Mouse (Mus musculus) megakaryocyte progenitor cell, adult 5-6 weeks (primary cell): ENCODE results near the gene Olfr792. TPM values are rescaled to one million over a fixed set of nuclear protein-coding genes. Genes with fewer than 3 reads are reported as not detected.

Source experiments
- ATAC-seq: replicated peaks from 2 replicates; pipeline ENCODE4 v1.8.0; 2016; ENCODE audit warnings: mild to moderate bottlenecking, moderate TSS enrichment, inconsistent platforms; ENCODE audit not compliant: poor library complexity
- total RNA-seq, 2 experiments: library from RNA; stranded (forward) in 1 of 2; stranded (reverse) in 1 of 2; fragments of 157-497, 149-512 nt in 1 of 2; fragments of 200-1000 nt in 1 of 2; gene quantifications; 2 replicates each; pipeline versions ENCODE4 v1.2.3 to v1.2.4; 2015 to 2017

The Olfr792 gene
- total RNA-seq (2015) (not detected in 2 replicates), total RNA-seq (2017) (not detected in 2 replicates)

DNA sequence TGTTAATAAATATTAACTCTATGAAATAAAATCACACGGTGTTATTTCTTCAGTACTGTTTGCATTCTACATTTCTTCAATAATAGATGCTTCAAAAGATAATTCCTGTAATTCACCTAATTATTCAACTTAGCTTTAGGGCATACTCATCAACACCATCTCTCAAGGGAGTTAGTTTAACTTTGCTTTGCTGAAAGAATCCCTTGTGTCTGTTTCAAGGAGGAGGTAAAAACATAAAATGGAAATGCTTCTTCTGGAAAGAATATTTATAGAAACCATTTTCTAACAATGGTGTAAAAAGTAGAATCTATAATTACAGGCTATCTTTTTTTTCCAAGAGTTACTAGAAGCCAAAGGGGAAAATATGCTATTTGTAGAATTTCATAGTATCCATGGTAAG lies at the start of gene Olfr792:
Gene Olfr792 (plus strand): TSS at position 301 of the 400 bp plus-strand sequence.
- no peak for ATAC-seq

- ATAC-seq: no peak
Observed at GRCm38 (mm10) chr10:129490101-129490500, 48.9 kb upstream of the Olfr792 start.

DNA sequence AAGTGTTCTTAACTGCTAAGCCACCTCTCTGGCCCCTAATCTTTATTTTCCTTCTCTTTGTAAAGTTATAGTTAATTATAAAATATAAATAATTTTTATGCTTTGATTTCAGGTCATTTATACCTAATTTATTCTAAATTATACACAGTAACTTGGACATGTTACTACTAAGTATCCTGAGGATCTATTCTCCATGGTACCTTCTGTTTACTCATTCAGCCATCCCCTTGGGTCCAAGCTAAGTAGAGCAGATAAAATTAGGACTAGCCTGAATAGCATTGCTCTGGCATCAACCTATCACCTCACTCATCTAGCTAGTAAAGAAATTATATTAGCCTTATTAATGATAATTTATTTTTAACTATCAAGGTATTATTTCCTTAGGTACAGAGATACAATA lies 40.8 kb upstream of the Olfr792 start, which contains the start of gene Olfr790:
Gene Olfr790 (plus strand): TSS at position 301 of the 400 bp plus-strand sequence.
- no peak for ATAC-seq

DNA sequence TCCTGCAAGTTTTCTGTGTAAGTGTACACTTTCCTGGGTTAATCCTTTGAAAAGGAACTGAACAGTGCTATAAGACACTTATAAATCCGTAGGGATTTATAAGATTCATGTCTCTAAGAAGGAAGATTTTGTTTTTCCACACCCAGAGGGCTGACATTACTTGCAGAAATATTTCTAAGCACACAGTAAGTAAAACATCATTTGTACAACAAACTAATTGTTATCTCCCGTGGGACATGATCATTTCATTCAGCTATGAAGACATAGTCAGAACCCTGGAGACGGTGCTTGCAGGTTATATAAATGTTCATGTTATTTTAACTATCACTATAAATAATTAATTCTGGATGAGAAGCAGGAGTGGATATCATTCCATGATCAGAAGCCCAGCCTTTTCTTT lies 17.5 kb upstream of the Olfr792 start, which contains the start of gene Olfr791:
Gene Olfr791 (plus strand): TSS at position 301 of the 400 bp plus-strand sequence.
- ATAC-seq: no peak

- ATAC-seq: no peak
Observed at GRCm38 (mm10) chr10:129549354-129549753, 10.4 kb downstream of the Olfr792 start.

DNA sequence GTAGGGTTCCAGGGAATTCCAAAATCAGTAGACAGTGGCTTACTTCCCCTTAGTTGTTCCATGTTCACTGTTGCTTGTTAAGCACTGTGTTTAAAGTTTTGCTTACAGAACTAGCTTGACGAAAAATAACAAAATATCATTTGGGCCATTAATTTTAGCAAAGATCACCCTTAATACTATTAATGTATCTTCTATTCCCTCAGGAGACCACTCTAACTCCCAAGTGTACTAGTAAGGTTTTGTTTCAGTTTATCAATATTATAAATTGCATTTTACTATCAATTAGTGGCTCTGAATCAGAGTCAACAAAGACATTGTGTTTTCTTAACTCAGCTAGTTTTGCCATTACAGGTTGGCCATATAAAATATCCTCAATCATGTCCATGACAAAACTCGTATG lies 28.4 kb downstream of the Olfr792 start, which contains the start of gene Olfr794:
Gene Olfr794 (plus strand): TSS at position 301 of the 400 bp plus-strand sequence.
- no peak for ATAC-seq

GRCm38 (mm10) chr10:129577066-129577465 lies 38.1 kb downstream of the Olfr792 start:
- ATAC-seq: no peak

Other genes with a start within 250 kb of the Olfr792 start
- not detected in 2 replicates for gene Olfr780, start 221.0 kb upstream of the Olfr792 start, total RNA-seq (2015)
- not detected in 2 replicates for gene Olfr780, start 221.0 kb upstream of the Olfr792 start, total RNA-seq (2017)
- gene Olfr781, start 210.3 kb upstream of the Olfr792 start, total RNA-seq (2015): not detected in 2 replicates
- not detected in 2 replicates for gene Olfr781, start 210.3 kb upstream of the Olfr792 start, total RNA-seq (2017)
- not detected in 2 replicates for gene Olfr782, start 190.3 kb upstream of the Olfr792 start, total RNA-seq (2015)
- gene Olfr782, start 190.3 kb upstream of the Olfr792 start, total RNA-seq (2017): not detected in 2 replicates
- 0.29 and 0.35 TPM in 2 replicates for gene Olfr784, start 155.1 kb upstream of the Olfr792 start, total RNA-seq (2015)
- gene Olfr784, start 155.1 kb upstream of the Olfr792 start, total RNA-seq (2017): 0.04 TPM in 1 of 2 replicates, not detected in the other
- not detected in 2 replicates for gene Olfr785, start 133.7 kb upstream of the Olfr792 start, total RNA-seq (2015)
- gene Olfr785, start 133.7 kb upstream of the Olfr792 start, total RNA-seq (2017): not detected in 2 replicates
- not detected in 2 replicates for gene Olfr786, start 111.9 kb upstream of the Olfr792 start, total RNA-seq (2015)
- not detected in 2 replicates for gene Olfr786, start 111.9 kb upstream of the Olfr792 start, total RNA-seq (2017)
- not detected in 2 replicates for gene Olfr787, start 77.3 kb upstream of the Olfr792 start, total RNA-seq (2015)
- gene Olfr787, start 77.3 kb upstream of the Olfr792 start, total RNA-seq (2017): not detected in 2 replicates
- gene Olfr788, start 68.2 kb upstream of the Olfr792 start, total RNA-seq (2015): not detected in 2 replicates
- gene Olfr788, start 68.2 kb upstream of the Olfr792 start, total RNA-seq (2017): not detected in 2 replicates
- not detected in 2 replicates for gene Olfr789, start 54.4 kb upstream of the Olfr792 start, total RNA-seq (2015)
- not detected in 2 replicates for gene Olfr789, start 54.4 kb upstream of the Olfr792 start, total RNA-seq (2017)
- gene Olfr790, start 40.7 kb upstream of the Olfr792 start, total RNA-seq (2015): not detected in 2 replicates
- not detected in 2 replicates for gene Olfr790, start 40.7 kb upstream of the Olfr792 start, total RNA-seq (2017)
- gene Olfr791, start 17.4 kb upstream of the Olfr792 start, total RNA-seq (2015): not detected in 2 replicates
- gene Olfr791, start 17.4 kb upstream of the Olfr792 start, total RNA-seq (2017): not detected in 2 replicates
- not detected in 2 replicates for gene Olfr794, start 28.5 kb downstream of the Olfr792 start, total RNA-seq (2015)
- gene Olfr794, start 28.5 kb downstream of the Olfr792 start, total RNA-seq (2017): not detected in 2 replicates
- gene Olfr796, start 73.4 kb downstream of the Olfr792 start, total RNA-seq (2015): not detected in 2 replicates
- not detected in 2 replicates for gene Olfr796, start 73.4 kb downstream of the Olfr792 start, total RNA-seq (2017)
- not detected in 2 replicates for gene Olfr798, start 88.8 kb downstream of the Olfr792 start, total RNA-seq (2015)
- gene Olfr798, start 88.8 kb downstream of the Olfr792 start, total RNA-seq (2017): not detected in 2 replicates
- gene Olfr799, start 98.3 kb downstream of the Olfr792 start, total RNA-seq (2015): not detected in 2 replicates
- not detected in 2 replicates for gene Olfr799, start 98.3 kb downstream of the Olfr792 start, total RNA-seq (2017)
- not detected in 2 replicates for gene Olfr800, start 118.5 kb downstream of the Olfr792 start, total RNA-seq (2015)
- gene Olfr800, start 118.5 kb downstream of the Olfr792 start, total RNA-seq (2017): not detected in 2 replicates
- not detected in 2 replicates for gene Olfr801, start 134.7 kb downstream of the Olfr792 start, total RNA-seq (2015)
- not detected in 2 replicates for gene Olfr801, start 134.7 kb downstream of the Olfr792 start, total RNA-seq (2017)
- gene Olfr802, start 149.0 kb downstream of the Olfr792 start, total RNA-seq (2015): not detected in 2 replicates
- gene Olfr802, start 149.0 kb downstream of the Olfr792 start, total RNA-seq (2017): not detected in 2 replicates
- gene Olfr803, start 155.1 kb downstream of the Olfr792 start, total RNA-seq (2015): not detected in 2 replicates
- gene Olfr803, start 155.1 kb downstream of the Olfr792 start, total RNA-seq (2017): not detected in 2 replicates
- gene Olfr804, start 164.0 kb downstream of the Olfr792 start, total RNA-seq (2015): not detected in 2 replicates
- not detected in 2 replicates for gene Olfr804, start 164.0 kb downstream of the Olfr792 start, total RNA-seq (2017)
- gene Olfr805, start 190.2 kb downstream of the Olfr792 start, total RNA-seq (2015): not detected in 2 replicates
- not detected in 2 replicates for gene Olfr805, start 190.2 kb downstream of the Olfr792 start, total RNA-seq (2017)
- gene Olfr806, start 202.8 kb downstream of the Olfr792 start, total RNA-seq (2015): not detected in 2 replicates
- not detected in 2 replicates for gene Olfr806, start 202.8 kb downstream of the Olfr792 start, total RNA-seq (2017)
- gene Olfr807, start 218.6 kb downstream of the Olfr792 start, total RNA-seq (2015): not detected in 2 replicates
- not detected in 2 replicates for gene Olfr807, start 218.6 kb downstream of the Olfr792 start, total RNA-seq (2017)
- not detected in 2 replicates for gene Olfr808, start 226.3 kb downstream of the Olfr792 start, total RNA-seq (2015)
- not detected in 2 replicates for gene Olfr808, start 226.3 kb downstream of the Olfr792 start, total RNA-seq (2017)
- not detected in 2 replicates for gene Olfr809, start 235.5 kb downstream of the Olfr792 start, total RNA-seq (2015)
- gene Olfr809, start 235.5 kb downstream of the Olfr792 start, total RNA-seq (2017): not detected in 2 replicates